Mouse (Mus musculus): ENCODE results near the gene Tnip3. TPM values are rescaled to one million over a fixed set of nuclear protein-coding genes. Genes with fewer than 3 reads are reported as not detected.

Gene Tnip3
- polyA plus RNA-seq, 1 experiment = not detected

- Histone ChIP-seq H3K27ac (ENCODE audit: insufficient read depth, low read depth, low read length) (no peak overlapping the region), H3K4me3 (ENCODE audit: insufficient read depth, low read depth, low read length) (no peak overlapping the region), H3K4me1 (ENCODE audit: control insufficient read depth, insufficient read depth, low read length) (no peaks in the 10 kb centered on the region)
- TF ChIP-seq POLR2A (IDR thresholded peaks at IDR 0.05; ENCODE audit: insufficient read depth, low read depth, low read length) (no peak), CTCF (IDR thresholded peaks at IDR 0.05; ENCODE audit: insufficient read depth, low read depth, low read length) (no peak)
These were observed 96.1 kb downstream of the Tnip3 start for GRCm38 (mm10) chr6:65621260-65621659.

- Histone ChIP-seq H3K27ac (ENCODE audit: insufficient read depth, low read depth, low read length) (no peak overlapping the region), H3K4me3 (ENCODE audit: insufficient read depth, low read depth, low read length) (no peak overlapping the region), H3K4me1 (ENCODE audit: control insufficient read depth, insufficient read depth, low read length) (no peaks in the 10 kb centered on the region)
- 71% methylated on average over 3 of the region's 3 CpGs for WGBS
- TF ChIP-seq CTCF (IDR thresholded peaks at IDR 0.05; ENCODE audit: insufficient read depth, low read depth, low read length) (no peak), POLR2A (IDR thresholded peaks at IDR 0.05; ENCODE audit: insufficient read depth, low read depth, low read length) (no peak)
These were observed 98.1 kb downstream of the Tnip3 start for GRCm38 (mm10) chr6:65623016-65623715.

- Histone ChIP-seq H3K27ac (ENCODE audit: insufficient read depth, low read depth, low read length) (no peak overlapping the region), H3K4me1 (ENCODE audit: control insufficient read depth, insufficient read depth, low read length) (no peaks in the 10 kb centered on the region), H3K4me3 (ENCODE audit: insufficient read depth, low read depth, low read length) (no peak overlapping the region)
- no peak for TF ChIP-seq POLR2A (IDR thresholded peaks at IDR 0.05; ENCODE audit: insufficient read depth, low read depth, low read length)
- TF ChIP-seq CTCF (IDR thresholded peaks at IDR 0.05; ENCODE audit: insufficient read depth, low read depth, low read length) = no peak
- 93% methylated on average over 2 of the region's 2 CpGs for WGBS
These were observed 105.5 kb downstream of the Tnip3 start for GRCm38 (mm10) chr6:65630578-65630977.

- TF ChIP-seq POLR2A (IDR thresholded peaks at IDR 0.05; ENCODE audit: insufficient read depth, low read depth, low read length) (no peak), CTCF (IDR thresholded peaks at IDR 0.05; ENCODE audit: insufficient read depth, low read depth, low read length) (no peak)
- H3K27ac ChIP-seq (ENCODE audit: insufficient read depth, low read depth, low read length) = no peak overlapping the region
- H3K4me3 ChIP-seq (ENCODE audit: insufficient read depth, low read depth, low read length) = no peak overlapping the region
- no peaks in the 10 kb centered on the region for H3K4me1 ChIP-seq (ENCODE audit: control insufficient read depth, insufficient read depth, low read length)
- 66% methylated on average over 5 of the region's 5 CpGs for WGBS
These were observed 107.1 kb downstream of the Tnip3 start for GRCm38 (mm10) chr6:65632184-65632583.

GRCm38 (mm10) chr6:65642431-65642830 lies 117.3 kb downstream of the Tnip3 start:
- Histone ChIP-seq H3K4me1 (ENCODE audit: control insufficient read depth, insufficient read depth, low read length) (no peaks in the 10 kb centered on the region), H3K27ac (ENCODE audit: insufficient read depth, low read depth, low read length) (no peak overlapping the region)
- TF ChIP-seq CTCF (IDR thresholded peaks at IDR 0.05; ENCODE audit: insufficient read depth, low read depth, low read length) (no peak), POLR2A (IDR thresholded peaks at IDR 0.05; ENCODE audit: insufficient read depth, low read depth, low read length) (no peak)

GRCm38 (mm10) chr6:65644110-65644509 lies 119.0 kb downstream of the Tnip3 start:
- Histone ChIP-seq H3K4me3 (ENCODE audit: insufficient read depth, low read depth, low read length) (no peak overlapping the region), H3K4me1 (ENCODE audit: control insufficient read depth, insufficient read depth, low read length) (no peaks in the 10 kb centered on the region), H3K27ac (ENCODE audit: insufficient read depth, low read depth, low read length) (peak overlapping the region; percentile 21; the same call in 1 of the 2 replicates)
- TF ChIP-seq POLR2A (IDR thresholded peaks at IDR 0.05; ENCODE audit: insufficient read depth, low read depth, low read length) (no peak), CTCF (IDR thresholded peaks at IDR 0.05; ENCODE audit: insufficient read depth, low read depth, low read length) (no peak)
- 37% methylated on average over 4 of the region's 4 CpGs for WGBS

More at GRCm38 (mm10) chr6:65642431-65642830, 117.3 kb downstream of the Tnip3 start:
- no peak overlapping the region for H3K4me3 ChIP-seq (ENCODE audit: insufficient read depth, low read depth, low read length)

- WGBS = 86% methylated on average over 3 of the region's 3 CpGs
- Histone ChIP-seq H3K4me3 (ENCODE audit: insufficient read depth, low read depth, low read length) (no peak overlapping the region), H3K27ac (ENCODE audit: insufficient read depth, low read depth, low read length) (no peak overlapping the region), H3K4me1 (ENCODE audit: control insufficient read depth, insufficient read depth, low read length) (no peaks in the 10 kb centered on the region)
- TF ChIP-seq POLR2A (IDR thresholded peaks at IDR 0.05; ENCODE audit: insufficient read depth, low read depth, low read length) (no peak), CTCF (IDR thresholded peaks at IDR 0.05; ENCODE audit: insufficient read depth, low read depth, low read length) (no peak)
These were observed 121.3 kb downstream of the Tnip3 start for GRCm38 (mm10) chr6:65646408-65646807.

GRCm38 (mm10) chr6:65647731-65648130 lies 122.6 kb downstream of the Tnip3 start:
- no peaks in the 10 kb centered on the region for H3K4me1 ChIP-seq (ENCODE audit: control insufficient read depth, insufficient read depth, low read length)
- no peak for TF ChIP-seq POLR2A (IDR thresholded peaks at IDR 0.05; ENCODE audit: insufficient read depth, low read depth, low read length)
- TF ChIP-seq CTCF (IDR thresholded peaks at IDR 0.05; ENCODE audit: insufficient read depth, low read depth, low read length) = no peak
- 90% methylated on average over 6 of the region's 6 CpGs for WGBS
- H3K4me3 ChIP-seq (ENCODE audit: insufficient read depth, low read depth, low read length) = no peak overlapping the region
- H3K27ac ChIP-seq (ENCODE audit: insufficient read depth, low read depth, low read length) = no peak overlapping the region

GRCm38 (mm10) chr6:65651376-65651775 lies 126.3 kb downstream of the Tnip3 start:
- H3K4me1 ChIP-seq (ENCODE audit: control insufficient read depth, insufficient read depth, low read length) = no peaks in the 10 kb centered on the region
- WGBS = 17% methylated on average over 4 of the region's 4 CpGs

More at GRCm38 (mm10) chr6:65651376-65651775, 126.3 kb downstream of the Tnip3 start:
- TF ChIP-seq POLR2A (IDR thresholded peaks at IDR 0.05; ENCODE audit: insufficient read depth, low read depth, low read length) (no peak), CTCF (IDR thresholded peaks at IDR 0.05; ENCODE audit: insufficient read depth, low read depth, low read length) (no peak)
- no peak overlapping the region for H3K27ac ChIP-seq (ENCODE audit: insufficient read depth, low read depth, low read length)
- no peak overlapping the region for H3K4me3 ChIP-seq (ENCODE audit: insufficient read depth, low read depth, low read length)

Data from olfactory bulb, adult 2 months (tissue).